Mouse (Mus musculus) limb, embryonic 11.5 days (tissue): Measurements from ENCODE around the gene Mrpl51. TPM values are rescaled to one million over a fixed set of nuclear protein-coding genes. Genes with fewer than 3 reads are reported as not detected.

Experiments used
- ATAC-seq: fragments of 200-750 bp; cut with Nextera tagmentation; 2 replicates; pipeline ENCODE4 v1.8.0; 2017; ENCODE audit warnings: low read depth; ENCODE audit not compliant: insufficient number of reproducible peaks, low FRiP score, low TSS enrichment
- DNase-seq: peaks from one replicate; pipeline ENCODE4 v3.0.0-alpha.2; 2015; ENCODE audit warnings: low spot score
- H3K27ac ChIP-seq: fragments of 300-500 bp; sonication (generic); replicated peaks from 2 replicates; pipeline ENCODE4 v1.5.1; 2014; ENCODE audit warnings: low read depth, mild to moderate bottlenecking, low read length
- H3K27me3 ChIP-seq: fragments of 300-500 bp; sonication (generic); 2 replicates; pipeline ENCODE4 v1.6.1; 2014; ENCODE audit warnings: mild to moderate bottlenecking, low read length, mixed read lengths; ENCODE audit not compliant: control insufficient read depth, insufficient read depth
- H3K36me3 ChIP-seq: fragments of 300-500 bp; sonication (generic); 2 replicates; pipeline ENCODE4 v1.6.1; 2014; ENCODE audit warnings: mild to moderate bottlenecking, low read length, moderate library complexity, mixed read lengths; ENCODE audit not compliant: control insufficient read depth, insufficient read depth
- H3K4me1 ChIP-seq: fragments of 300-500 bp; sonication (generic); 2 replicates; pipeline ENCODE4 v1.6.1; 2014; ENCODE audit warnings: low read length, mixed read lengths; ENCODE audit not compliant: control insufficient read depth, insufficient read depth
- H3K4me2 ChIP-seq: fragments of 300-500 bp; sonication (generic); 2 replicates; pipeline ENCODE4 v1.6.1; 2014; ENCODE audit warnings: low read depth, mild to moderate bottlenecking, moderate library complexity; ENCODE audit not compliant: severe bottlenecking
- H3K4me3 ChIP-seq: fragments of 300-500 bp; sonication (generic); 2 replicates; pipeline ENCODE4 v1.5.1; 2014; ENCODE audit warnings: low read depth, low read length
- H3K9ac ChIP-seq: fragments of 300-500 bp; sonication (generic); 2 replicates; pipeline ENCODE4 v1.6.1; 2014; ENCODE audit warnings: mild to moderate bottlenecking, low read length
- H3K9me3 ChIP-seq: fragments of 300-500 bp; sonication (generic); 2 replicates; pipeline ENCODE4 v1.6.1; 2016; ENCODE audit warnings: low read length; ENCODE audit not compliant: control insufficient read depth
- WGBS: fragments of 180-500 bp; shearing (Covaris S2); extraction: QIAGEN DNeasy Blood & Tissue Kit; methylation state at CpG from one replicate; pipeline ENCODE4 v1.1.7; 2014; 5-methylcytosine and 5-hydroxymethylcytosine counted together
- polyA plus RNA-seq: library from polyadenylated mRNA; unstranded; fragments of >200 nt; fragmentation: Nextera tagmentation; extraction: Ambion mirVana; gene quantifications from 2 replicates; pipeline ENCODE4 v1.2.1, GENCODE M21; 2014

Mrpl51 gene
- polyA plus RNA-seq, 1 experiment from 2014 or later: 218 TPM

DNA sequence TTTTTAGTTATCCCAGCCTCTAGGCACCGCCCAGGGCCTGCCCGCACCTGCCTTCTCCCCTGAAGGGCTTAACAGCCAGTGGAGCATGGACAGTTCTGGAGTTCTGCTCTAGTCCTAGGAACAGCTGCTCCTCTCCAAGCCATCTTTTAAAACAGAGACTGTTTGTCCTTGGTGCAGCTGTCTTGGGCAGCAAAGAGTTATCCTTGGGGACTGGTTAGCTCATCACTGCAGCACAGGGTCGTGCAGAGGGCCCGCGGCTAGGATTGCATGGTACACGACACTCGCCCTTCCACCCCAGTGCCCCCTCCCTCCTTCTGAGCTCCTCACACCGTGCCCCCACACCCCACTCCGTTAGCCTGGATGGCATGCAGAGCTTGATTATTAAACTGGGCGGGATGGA, 44.3 kb upstream of the Mrpl51 start:
- Histone ChIP-seq H3K4me2 (no peak overlapping the region), H3K4me3 (no peak overlapping the region), H3K27me3 (no peaks in the 10 kb centered on the region), H3K36me3 (peaks cover 12% of the 10 kb centered on the region), H3K9ac (no peak overlapping the region), H3K9me3 (no peaks in the 10 kb centered on the region), H3K27ac (no peak overlapping the region), H3K4me1 (peaks cover 22% of the 10 kb centered on the region; the same call in 1 of the 2 replicates)
- DNase-seq (no peak), ATAC-seq (no peak)
- WGBS: 80% methylated on average over 10 of the region's 10 CpGs

DNA sequence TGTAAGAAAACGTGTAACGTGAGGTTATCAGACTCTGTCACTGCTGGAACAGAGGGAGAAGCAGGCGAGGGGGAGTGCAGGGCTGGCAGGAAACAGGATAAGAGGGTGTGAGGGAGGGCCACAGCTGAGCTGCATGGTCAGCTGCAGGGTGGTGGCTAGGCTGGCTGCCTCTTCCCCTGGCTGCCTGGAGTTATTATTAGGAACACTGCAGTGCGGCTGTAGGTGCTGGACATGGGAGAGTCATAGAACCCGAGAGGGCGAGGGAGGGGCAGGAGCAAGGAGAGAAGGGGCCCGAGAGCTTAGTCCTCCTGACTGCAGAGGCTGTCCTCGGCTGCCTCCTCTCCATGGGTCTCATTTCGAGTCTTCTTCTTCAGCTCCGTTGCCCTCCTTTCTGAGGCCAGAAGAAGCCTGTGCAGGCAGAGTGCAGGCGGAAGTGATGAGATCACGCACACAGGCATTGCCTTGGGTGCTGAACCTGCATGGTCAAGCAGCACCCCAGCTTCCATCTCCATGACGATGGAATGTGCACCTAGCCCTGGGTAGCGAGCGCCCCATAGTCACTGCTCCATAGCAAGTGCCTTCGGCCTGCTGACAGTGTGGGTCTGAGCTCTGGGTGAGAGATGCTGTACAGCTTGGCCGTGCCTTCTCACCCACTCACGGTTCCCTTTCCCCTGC, 43.2 kb upstream of the Mrpl51 start:
- no peak for DNase-seq
- Histone ChIP-seq H3K27me3 (no peaks in the 10 kb centered on the region), H3K36me3 (peaks cover 15% of the 10 kb centered on the region), H3K4me2 (no peak overlapping the region), H3K4me1 (peaks cover 22% of the 10 kb centered on the region; the same call in 1 of the 2 replicates), H3K27ac (0 out of 2 replicates have a peak overlapping the region, but pooled peaks have one; percentile 14), H3K9ac (peak overlapping the region; percentile 18; the same call in 1 of the 2 replicates), H3K4me3 (0 out of 2 replicates have a peak overlapping the region, but pooled peaks have one; percentile 1), H3K9me3 (no peaks in the 10 kb centered on the region)
- ATAC-seq: no peak
- 69% methylated on average over 18 of the region's 18 CpGs for WGBS

DNA sequence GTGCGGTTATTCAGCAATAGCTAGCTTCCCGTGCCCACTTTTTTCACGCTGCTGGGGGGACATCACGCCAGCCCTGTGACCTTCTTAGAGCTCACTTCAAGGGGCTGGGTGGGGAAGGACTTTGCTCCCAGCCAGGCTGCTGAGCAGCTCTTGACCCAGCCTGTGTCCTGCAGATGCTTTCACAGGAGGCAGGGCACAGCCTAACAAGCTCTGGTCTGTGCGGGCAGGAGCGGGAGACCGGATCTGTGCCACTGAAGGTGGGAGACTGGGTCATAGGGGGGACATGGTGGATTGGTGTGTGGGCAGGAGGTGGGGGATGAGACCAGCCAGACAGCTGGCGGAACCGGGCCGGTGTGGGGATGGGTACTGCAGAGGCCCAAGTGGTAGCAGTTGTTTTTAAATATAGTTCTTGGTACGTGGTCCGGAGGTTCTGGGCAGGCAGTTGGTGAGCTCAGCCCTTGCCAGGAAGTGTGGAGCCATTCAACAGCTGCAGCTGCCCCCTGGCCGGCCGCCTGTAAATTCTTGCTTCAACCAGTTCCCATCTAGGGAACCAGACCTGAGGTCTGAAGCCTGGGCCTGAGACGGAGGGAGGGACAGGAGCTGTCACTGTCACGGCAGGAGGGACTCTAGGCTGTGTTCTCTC, 42.6 kb upstream of the Mrpl51 start:
- Histone ChIP-seq H3K9me3 (no peaks in the 10 kb centered on the region), H3K36me3 (peaks cover 15% of the 10 kb centered on the region), H3K4me1 (peaks cover 22% of the 10 kb centered on the region; the same call in 1 of the 2 replicates), H3K4me3 (no peak overlapping the region), H3K27ac (no peak overlapping the region), H3K4me2 (no peak overlapping the region), H3K9ac (0 out of 2 replicates have a peak overlapping the region, but pooled peaks have one; percentile 7), H3K27me3 (no peaks in the 10 kb centered on the region)
- DNase-seq (no peak), ATAC-seq (no peak)
- WGBS: 81% methylated on average over 16 of the region's 16 CpGs

DNA sequence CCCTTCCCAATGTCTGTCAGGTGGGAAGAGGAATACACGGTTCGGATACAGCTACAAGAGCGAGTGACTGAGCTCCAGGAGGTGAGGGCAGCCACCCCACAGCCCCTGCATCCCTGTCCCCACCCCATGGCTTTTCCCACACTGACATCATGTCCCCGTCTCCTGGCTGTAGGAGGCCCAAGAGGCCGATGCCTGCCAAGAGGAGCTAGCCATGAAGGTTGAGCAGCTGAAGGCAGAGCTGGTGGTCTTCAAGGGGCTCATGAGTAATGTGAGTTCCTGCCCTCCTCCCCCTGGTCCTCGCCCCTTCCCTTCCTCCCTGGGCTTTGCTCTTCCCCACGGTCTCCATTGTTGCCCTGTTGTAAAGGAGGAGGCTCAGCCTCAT, 42.0 kb upstream of the Mrpl51 start:
- H3K4me1 ChIP-seq: peaks cover 19% of the 10 kb centered on the region; the same call in 1 of the 2 replicates
- H3K36me3 ChIP-seq: peaks cover 11% of the 10 kb centered on the region
- 72% methylated on average over 7 of the region's 7 CpGs for WGBS
- H3K9ac ChIP-seq: 0 out of 2 replicates have a peak overlapping the region, but pooled peaks have one; percentile 7
- H3K4me3 ChIP-seq: no peak overlapping the region
- no peaks in the 10 kb centered on the region for H3K27me3 ChIP-seq
- ATAC-seq (no peak), DNase-seq (no peak)
- H3K4me2 ChIP-seq: no peak overlapping the region
- H3K27ac ChIP-seq: no peak overlapping the region
- H3K9me3 ChIP-seq: no peaks in the 10 kb centered on the region

DNA sequence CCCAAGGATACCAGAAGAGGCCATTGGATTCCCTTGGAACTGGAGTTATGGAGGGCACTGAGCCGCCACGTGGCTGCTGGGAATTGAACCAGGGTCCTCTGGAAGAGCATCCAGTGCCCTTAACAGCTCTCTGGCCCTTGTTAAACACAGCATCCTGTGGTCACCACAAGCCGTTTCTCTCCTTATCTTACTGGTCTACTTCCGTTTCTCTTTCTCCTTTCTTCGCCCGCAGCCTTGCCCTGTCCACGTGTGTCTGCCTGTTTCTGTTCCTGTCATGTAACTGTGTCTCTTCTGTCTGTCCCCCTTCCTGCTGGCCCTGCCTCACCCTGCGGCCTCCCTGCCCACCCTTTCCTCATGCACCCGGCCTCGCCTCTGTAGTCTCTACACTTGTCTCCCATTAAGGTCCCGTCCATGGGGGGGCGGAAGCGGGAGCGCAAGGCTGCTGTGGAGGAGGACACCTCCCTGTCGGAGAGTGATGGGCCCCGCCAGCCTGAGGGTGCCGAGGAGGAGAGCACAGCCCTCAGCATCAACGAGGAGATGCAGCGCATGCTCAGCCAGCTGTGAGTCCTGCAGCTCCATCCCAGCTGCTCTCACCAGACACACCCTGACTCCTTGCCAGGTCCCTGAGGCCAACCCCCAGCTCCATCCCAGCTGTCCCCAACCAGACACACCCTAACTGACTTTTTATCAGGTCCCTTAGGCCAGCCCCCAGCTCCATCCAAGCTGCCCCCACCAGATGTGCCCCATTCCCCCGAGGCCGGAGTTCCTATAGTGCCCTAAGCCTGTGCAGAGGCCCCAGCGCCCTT, 39.2 kb upstream of the Mrpl51 start:
- H3K27ac ChIP-seq: no peak overlapping the region
- H3K27me3 ChIP-seq: no peaks in the 10 kb centered on the region
- H3K36me3 ChIP-seq: peaks cover 12% of the 10 kb centered on the region
- no peaks in the 10 kb centered on the region for H3K9me3 ChIP-seq
- no peak overlapping the region for H3K4me3 ChIP-seq
- 84% methylated on average over 22 of the region's 22 CpGs for WGBS
- DNase-seq (no peak), ATAC-seq (no peak)
- H3K9ac ChIP-seq: no peak overlapping the region
- 0 out of 2 replicates have a peak, but pooled peaks cover 6% of the 10 kb centered on the region for H3K4me1 ChIP-seq
- H3K4me2 ChIP-seq: no peak overlapping the region

DNA sequence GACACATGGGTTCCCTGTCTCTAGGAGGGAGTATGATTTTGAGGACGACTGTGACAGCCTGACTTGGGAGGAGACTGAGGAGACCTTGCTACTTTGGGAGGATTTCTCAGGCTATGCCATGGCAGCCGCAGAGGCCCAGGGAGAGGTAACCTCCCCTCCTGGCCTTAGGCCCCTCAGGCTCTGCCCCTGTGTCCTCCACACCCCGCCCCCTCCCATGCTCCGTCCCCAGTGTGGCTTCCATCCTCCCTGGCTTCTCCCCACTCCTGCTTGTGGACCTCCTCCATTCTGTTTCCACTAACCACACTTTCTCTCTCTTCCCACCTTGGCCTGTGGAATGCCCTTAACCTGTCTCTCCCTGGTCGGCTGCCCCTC, 38.6 kb upstream of the Mrpl51 start:
- WGBS: 82% methylated on average over 5 of the region's 5 CpGs
- Histone ChIP-seq H3K4me1 (0 out of 2 replicates have a peak, but pooled peaks cover 6% of the 10 kb centered on the region), H3K27me3 (no peaks in the 10 kb centered on the region), H3K27ac (no peak overlapping the region), H3K4me3 (no peak overlapping the region), H3K9ac (no peak overlapping the region), H3K36me3 (peaks cover 14% of the 10 kb centered on the region), H3K4me2 (no peak overlapping the region), H3K9me3 (no peaks in the 10 kb centered on the region)
- DNase-seq (no peak), ATAC-seq (no peak)

DNA sequence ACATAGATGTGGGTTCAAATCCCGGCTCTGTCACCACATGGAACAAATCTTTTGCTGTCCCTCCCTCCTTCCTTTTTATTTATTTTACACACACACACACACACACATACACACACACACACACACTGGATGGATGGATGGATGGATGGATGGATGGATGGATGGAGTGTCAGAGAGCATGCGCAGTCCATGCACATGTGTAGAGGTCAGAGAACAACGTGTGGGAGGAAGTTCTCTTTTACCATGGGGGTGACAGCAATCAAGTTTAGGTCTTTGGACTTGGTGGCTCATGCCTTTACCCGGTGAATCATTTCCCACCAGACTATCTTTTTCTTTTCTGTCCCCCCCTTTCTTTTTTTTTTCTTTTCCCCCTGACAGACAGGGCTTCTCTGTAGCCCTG, 37.9 kb upstream of the Mrpl51 start:
- Histone ChIP-seq H3K4me2 (no peak overlapping the region), H3K9ac (no peak overlapping the region), H3K9me3 (no peaks in the 10 kb centered on the region), H3K36me3 (peaks cover 17% of the 10 kb centered on the region), H3K4me3 (no peak overlapping the region), H3K4me1 (0 out of 2 replicates have a peak, but pooled peaks cover under 1% of the 10 kb centered on the region), H3K27ac (no peak overlapping the region), H3K27me3 (no peaks in the 10 kb centered on the region)
- 93% methylated on average over 4 of the region's 4 CpGs for WGBS
- DNase-seq (no peak), ATAC-seq (no peak)

DNA sequence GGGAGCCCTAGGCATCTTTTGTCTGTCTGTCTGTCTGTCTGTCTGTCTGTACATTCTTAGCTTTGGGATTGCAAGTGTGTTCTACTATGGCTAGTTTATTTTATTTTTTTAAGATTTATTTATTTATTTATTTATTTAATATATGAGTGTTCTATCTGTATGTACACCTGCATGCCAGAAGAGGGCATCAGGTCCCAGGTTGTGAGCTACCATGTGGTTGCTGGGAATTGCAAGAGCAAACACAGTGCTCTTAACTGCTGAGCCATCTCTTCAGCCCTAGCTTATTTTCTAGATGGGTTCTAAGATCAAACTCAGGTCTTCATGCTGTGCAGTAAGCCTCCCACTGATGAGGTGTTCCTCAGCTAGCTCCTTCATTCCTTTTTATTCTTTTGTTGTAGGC, 37.1 kb upstream of the Mrpl51 start:
- Histone ChIP-seq H3K9ac (no peak overlapping the region), H3K9me3 (no peaks in the 10 kb centered on the region), H3K4me3 (no peak overlapping the region), H3K36me3 (peaks cover 17% of the 10 kb centered on the region), H3K27me3 (no peaks in the 10 kb centered on the region), H3K27ac (no peak overlapping the region), H3K4me2 (no peak overlapping the region), H3K4me1 (no peaks in the 10 kb centered on the region)
- DNase-seq (no peak), ATAC-seq (no peak)
